Comparison of ENCODE assay signal across 21 mouse cellular contexts in genomic region chr8:94434958-94435357, GRCm38 (mm10). TPM values are rescaled to one million over a fixed set of nuclear protein-coding genes. Genes with fewer than 3 reads are reported as not detected.
DNase-seq lines count a peak whose midpoint lies in the region; ATAC-seq lines count a peak whose summit lies in the region.
"Had no signal": no experiment of that assay in that cellular context is flagged by ENCODE, and none has a peak within 500 bp of the region (broad histone marks: within the 10 kb centered on the region; RNA-seq: fewer than 3 reads in every experiment).

No protein-coding gene starts in this region.

- no peak overlapping the region; the same call in 1 of the 2 replicates for H3K4me2 ChIP-seq in heart, embryonic 16.5 days (ENCODE audit: low read depth, low read length)
- H3K4me2 ChIP-seq in midbrain, embryonic 11.5 days, result no peak overlapping the region
- no peak overlapping the region for H3K4me2 ChIP-seq in midbrain, embryonic 14.5 days (ENCODE audit: low read length)

- H3K27me3 ChIP-seq in heart, embryonic 16.5 days (ENCODE audit: control insufficient read depth, insufficient read depth, low read length), result peaks cover 13% of the 10 kb centered on the region
- peaks cover 4% of the 10 kb centered on the region for H3K27me3 ChIP-seq in midbrain, embryonic 11.5 days (ENCODE audit: control insufficient read depth, insufficient read depth, low read length)
- H3K27me3 ChIP-seq in midbrain, embryonic 14.5 days (ENCODE audit: control insufficient read depth, insufficient read depth, low read length), result peaks cover 7% of the 10 kb centered on the region; the same call in 1 of the 2 replicates

- no peak overlapping the region for H3K4me3 ChIP-seq in heart, embryonic 16.5 days (ENCODE audit: low read length)
- H3K4me3 ChIP-seq in midbrain, embryonic 11.5 days (ENCODE audit: low read depth, low read length), result no peak overlapping the region
- H3K4me3 ChIP-seq in midbrain, embryonic 14.5 days (replicated peaks; ENCODE audit: low read depth, low read length), result no peak overlapping the region
- peak overlapping the region; percentile 78 for H3K4me3 ChIP-seq in macrophage (ENCODE audit: inconsistent target)

- peaks cover 70% of the 10 kb centered on the region for H3K79me2 ChIP-seq in macrophage (ENCODE audit: inconsistent target)

- H3K9ac ChIP-seq in heart, embryonic 16.5 days (ENCODE audit: low read length), result peak overlapping the region; percentile 65; the same call in 1 of the 2 replicates
- no peak overlapping the region for H3K9ac ChIP-seq in midbrain, embryonic 11.5 days (ENCODE audit: low read length)
- H3K9ac ChIP-seq in midbrain, embryonic 14.5 days (replicated peaks; ENCODE audit: low read length), result no peak overlapping the region
- H3K9ac ChIP-seq: limb, embryonic 12.5 days; liver, embryonic 13.5 days had no signal

- no peaks in the 10 kb centered on the region for H3K9me3 ChIP-seq in heart, embryonic 16.5 days (replicated peaks; ENCODE audit: control insufficient read depth, low read length)
- no peaks in the 10 kb centered on the region for H3K9me3 ChIP-seq in midbrain, embryonic 11.5 days (ENCODE audit: control insufficient read depth, low read length)
- H3K9me3 ChIP-seq in midbrain, embryonic 14.5 days (ENCODE audit: control insufficient read depth, low read length), result no peaks in the 10 kb centered on the region
- H3K9me3 ChIP-seq: forebrain, embryonic 13.5 days; heart, embryonic 10.5 days; hindbrain, embryonic 12.5 days; limb, embryonic 12.5 days; liver, embryonic 13.5 days; midbrain, embryonic 12.5 days had no signal

- no peak overlapping the region for H3K27ac ChIP-seq in heart, embryonic 16.5 days (ENCODE audit: low read length)
- no peak overlapping the region for H3K27ac ChIP-seq in midbrain, embryonic 11.5 days (ENCODE audit: low read depth, low read length)
- no peak overlapping the region for H3K27ac ChIP-seq in midbrain, embryonic 14.5 days (replicated peaks; ENCODE audit: low read depth, low read length)
- peak overlapping the region; percentile 66 for H3K27ac ChIP-seq in macrophage
- H3K27ac ChIP-seq: forebrain, embryonic 13.5 days; heart, embryonic 10.5 days; hindbrain, embryonic 12.5 days; layer of hippocampus, adult 2 months; left cerebral cortex, adult 2 months; limb, embryonic 12.5 days; liver, embryonic 13.5 days; midbrain, embryonic 12.5 days had no signal

- no peak for ATAC-seq in heart, embryonic 16.5 days (replicated peaks; ENCODE audit: extremely low read depth, insufficient read depth, low FRiP score)
- no peak for ATAC-seq in midbrain, embryonic 11.5 days (ENCODE audit: low FRiP score)
- no peak for ATAC-seq in midbrain, embryonic 14.5 days (ENCODE audit: low FRiP score, low TSS enrichment)

- H3K4me1 ChIP-seq in heart, embryonic 16.5 days (ENCODE audit: control insufficient read depth, insufficient read depth, low read length), result peaks cover 8% of the 10 kb centered on the region; the same call in 1 of the 2 replicates
- peaks cover 3% of the 10 kb centered on the region; the same call in 1 of the 2 replicates for H3K4me1 ChIP-seq in midbrain, embryonic 11.5 days (ENCODE audit: control insufficient read depth, insufficient read depth, low read length)
- H3K4me1 ChIP-seq in midbrain, embryonic 14.5 days (ENCODE audit: control insufficient read depth, insufficient read depth, low read length), result no peaks in the 10 kb centered on the region

- no peak for DNase-seq in heart, postnatal 4 days
- DNase-seq in midbrain, embryonic 11.5 days (ENCODE audit: low spot score, missing footprints), result peak; percentile 51
- DNase-seq in midbrain, embryonic 14.5 days, result no peak
- no peak for DNase-seq in cerebellum, postnatal 25 days
- no peak for DNase-seq in right cerebral cortex, postnatal 10 days (ENCODE audit: low spot score in 2 of 2)
- DNase-seq: adrenal gland, postnatal 14 days; cerebellum, adult 11-12 months; gastrocnemius, postnatal 14 days; kidney, adult 9 months; kidney, postnatal 14 days; liver, embryonic 13.5 days; lung, embryonic 14.5 days had no signal

- WGBS in heart, embryonic 16.5 days, result 91% methylated on average over 3 of the region's 3 CpGs
- 77% methylated on average over 3 of the region's 3 CpGs for WGBS in midbrain, embryonic 11.5 days
- WGBS in midbrain, embryonic 14.5 days, result 78% methylated on average over 3 of the region's 3 CpGs
- WGBS in macrophage (ENCODE audit: missing documents), result 55% methylated on average over 3 of the region's 3 CpGs

- no peaks in the 10 kb centered on the region for H3K36me3 ChIP-seq in heart, embryonic 16.5 days (ENCODE audit: control insufficient read depth, insufficient read depth)
- H3K36me3 ChIP-seq in midbrain, embryonic 11.5 days (ENCODE audit: control insufficient read depth, insufficient read depth, low read length), result no peaks in the 10 kb centered on the region
- no peaks in the 10 kb centered on the region for H3K36me3 ChIP-seq in midbrain, embryonic 14.5 days (ENCODE audit: control insufficient read depth, insufficient read depth, low read length)
- H3K36me3 ChIP-seq in macrophage (ENCODE audit: inconsistent target), result no peaks in the 10 kb centered on the region; the same call in 1 of the 2 replicates
- H3K36me3 ChIP-seq: heart, embryonic 10.5 days; hindbrain, embryonic 12.5 days; limb, embryonic 12.5 days; liver, embryonic 13.5 days; midbrain, embryonic 12.5 days had no signal

RNA-seq across cellular contexts. Expression of gene Nlrc5, which starts 0.8 kb away (rescaled TPM):
- polyA plus RNA-seq in heart, embryonic 16.5 days (2015; fragmentation: Nextera tagmentation; extraction: Ambion mirVana), result 0.51 and 1.1 TPM in 2 replicates
- under 1 TPM; 0.72 to 0.76 TPM for total RNA-seq in heart, postnatal 4 days (2021)
- 0.23 TPM in 1 of 2 replicates, not detected in the other for polyA plus RNA-seq in midbrain, embryonic 11.5 days (2014; fragmentation: Nextera tagmentation; extraction: Ambion mirVana)
- polyA plus RNA-seq in midbrain, embryonic 14.5 days (2014; fragmentation: Nextera tagmentation; extraction: Ambion mirVana), result 0.32 and 1.2 TPM in 2 replicates
- 1,000 to 10,000 TPM in 12 of 26 experiments, 100 to 1,000 TPM in 14; 325 to 1,572 (median 997) TPM for total RNA-seq in macrophage (2018; cell fraction: chromatin; rRNA removed)
- total RNA-seq in macrophage (2018; cell fraction: cytosol; rRNA removed), result 100 to 1,000 TPM in 7 of 26 experiments, 10 to 100 TPM in 19; 29.3 to 146 (median 56.2) TPM
- total RNA-seq in macrophage (2018; cell fraction: nucleus; rRNA removed), result 100 to 1,000 TPM; 178 to 905 (median 451) TPM
- 28.0 to 62.9 TPM (median 33.5 TPM) in 3 replicates for polyA plus RNA-seq in macrophage (2018)
- polyA plus RNA-seq: heart, embryonic 10.5 days had no signal

RNA-seq across cellular contexts. Expression of gene Herpud1, which starts 48.7 kb away (rescaled TPM):
- polyA plus RNA-seq in heart, embryonic 16.5 days (2015; fragmentation: Nextera tagmentation; extraction: Ambion mirVana), result 107 and 120 TPM in 2 replicates
- 10 to 100 TPM; 56.6 to 66.4 TPM for total RNA-seq in heart, postnatal 4 days (2021)
- polyA plus RNA-seq in midbrain, embryonic 11.5 days (2014; fragmentation: Nextera tagmentation; extraction: Ambion mirVana), result 56.8 and 60.4 TPM in 2 replicates
- polyA plus RNA-seq in midbrain, embryonic 14.5 days (2014; fragmentation: Nextera tagmentation; extraction: Ambion mirVana), result 60.9 and 72.2 TPM in 2 replicates
- total RNA-seq in macrophage (2018; cell fraction: chromatin; rRNA removed), result 10 to 100 TPM in 24 of 26 experiments, 1 to 10 TPM in 2; 2.6 to 62.7 (median 40.8) TPM
- 10 to 100 TPM; 15.8 to 48.4 (median 33.5) TPM for total RNA-seq in macrophage (2018; cell fraction: cytosol; rRNA removed)
- 10 to 100 TPM in 25 of 26 experiments, 1 to 10 TPM in 1; 8.9 to 81.8 (median 51.0) TPM for total RNA-seq in macrophage (2018; cell fraction: nucleus; rRNA removed)
- 10.5 to 51.9 TPM (median 22.0 TPM) in 3 replicates for polyA plus RNA-seq in macrophage (2018)

Comparison
In these comparisons a context has a peak if more than half of its experiments do, and no peak if none do; other contexts are left out.
1. RNA of gene Nlrc5, which starts 0.8 kb away (polyA plus RNA-seq): 28.0 to 62.9 TPM in macrophage; 0.32 to 1.2 TPM in midbrain, embryonic 14.5 days, 0.51 to 1.1 TPM in heart, embryonic 16.5 days and 0.23 TPM in midbrain, embryonic 11.5 days; every median in the first group is over 10 times any median in the second.